Mouse (Mus musculus): ENCODE results near the gene Olfr1424.
"Not testable (repeated sequence)": the region's sequence is repeated elsewhere in the genome, so short reads cannot be mapped to it uniquely, and the experiment has no call there.

Gene Olfr1424

GRCm38 (mm10) chr19:12062582-12062981 lies at the start of gene Olfr1424:
Gene Olfr1424 (minus strand): TSS chr19:12062682.
- in situ Hi-C loops (cut with MboI, MseI), result not testable (repeated sequence)

- in situ Hi-C loops (cut with MboI, MseI), result no loop called here
Observed at GRCm38 (mm10) chr19:12104541-12104940, 42.1 kb upstream of the Olfr1424 start.

- in situ Hi-C loops (cut with MboI, MseI), result no loop called here
Observed at GRCm38 (mm10) chr19:12103234-12103633, 40.8 kb upstream of the Olfr1424 start, which contains the start of gene Olfr1427. Gene Olfr1427 (minus strand): TSS chr19:12103334.

- in situ Hi-C loops (cut with MboI, MseI), result no loop called here
Observed at GRCm38 (mm10) chr19:12091913-12092312, 29.4 kb upstream of the Olfr1424 start, which contains the start of gene Olfr1426. Gene Olfr1426 (minus strand): TSS chr19:12092013.

GRCm38 (mm10) chr19:12077631-12078030 lies 15.1 kb upstream of the Olfr1424 start, which contains the start of gene Olfr1425:
Gene Olfr1425 (minus strand): TSS chr19:12077731.
- in situ Hi-C loops (cut with MboI, MseI), result not testable (repeated sequence)

- in situ Hi-C loops (cut with MboI, MseI), result not testable (repeated sequence)
Observed at GRCm38 (mm10) chr19:12069546-12069945, 7.1 kb upstream of the Olfr1424 start.

GRCm38 (mm10) chr19:12067806-12068205 lies 5.3 kb upstream of the Olfr1424 start:
- in situ Hi-C loops (cut with MboI, MseI), result not testable (repeated sequence)

GRCm38 (mm10) chr19:12043163-12043562 lies 19.3 kb downstream of the Olfr1424 start:
- in situ Hi-C loops (cut with MboI, MseI), result no loop called here

GRCm38 (mm10) chr19:12041217-12041616 lies 21.3 kb downstream of the Olfr1424 start, which contains the start of gene Olfr1423:
Gene Olfr1423 (minus strand): TSS chr19:12041317.
- in situ Hi-C loops (cut with MboI, MseI), result no loop called here

GRCm38 (mm10) chr19:12037727-12038126 lies 24.8 kb downstream of the Olfr1424 start:
- in situ Hi-C loops (cut with MboI, MseI), result loop anchor here in 1 of 2 experiments (10.0 kb wide), 1 partner anchor 383 kb away; no protein-coding TSS in a partner anchor

- in situ Hi-C loops (cut with MboI, MseI), result no loop called here
Observed at GRCm38 (mm10) chr19:12026606-12027005, 35.9 kb downstream of the Olfr1424 start.

GRCm38 (mm10) chr19:12025333-12025732 lies 37.1 kb downstream of the Olfr1424 start:
- in situ Hi-C loops (cut with MboI, MseI), result no loop called here

GRCm38 (mm10) chr19:12024149-12024548 lies 38.3 kb downstream of the Olfr1424 start:
- in situ Hi-C loops (cut with MboI, MseI), result loop anchor here in 1 of 2 experiments (25.0 kb wide), 1 partner anchor 512 kb away; the partner anchor contains the start of gene Ms4a6b

GRCm38 (mm10) chr19:12016192-12016591 lies 46.3 kb downstream of the Olfr1424 start:
- in situ Hi-C loops (cut with MboI, MseI), result loop anchor here (10.0 to 25.0 kb wide), 3 partner anchors 459 to 559 kb away; partner anchors contain the start of gene Ms4a6b (in 1 of the 2)

- in situ Hi-C loops (cut with MboI, MseI), result loop anchor here (10.0 to 25.0 kb wide), 3 partner anchors 459 to 559 kb away; partner anchors contain the start of gene Ms4a6b (in 1 of the 2)
Observed at GRCm38 (mm10) chr19:12015708-12016107, 46.8 kb downstream of the Olfr1424 start.

GRCm38 (mm10) chr19:12013228-12013627 lies 49.3 kb downstream of the Olfr1424 start:
- in situ Hi-C loops (cut with MboI, MseI), result loop anchor here (10.0 to 25.0 kb wide), 3 partner anchors 462 to 562 kb away; partner anchors contain the start of gene Ms4a6b (in 1 of the 2)

- in situ Hi-C loops (cut with MboI, MseI), result loop anchor here (10.0 to 25.0 kb wide), 3 partner anchors 462 to 562 kb away; partner anchors contain the start of gene Ms4a6b (in 1 of the 2)
Observed at GRCm38 (mm10) chr19:12012615-12013014, 49.9 kb downstream of the Olfr1424 start.

GRCm38 (mm10) chr19:12011560-12012556 lies 50.6 kb downstream of the Olfr1424 start:
- in situ Hi-C loops (cut with MboI, MseI), result loop anchor here (10.0 to 25.0 kb wide), 3 partner anchors 463 to 563 kb away; partner anchors contain the start of gene Ms4a6b (in 1 of the 2)

- in situ Hi-C loops (cut with MboI, MseI), result loop anchor here (10.0 to 25.0 kb wide), 3 partner anchors 464 to 564 kb away; partner anchors contain the start of gene Ms4a6b (in 1 of the 2)
Observed at GRCm38 (mm10) chr19:12010916-12011559, 51.4 kb downstream of the Olfr1424 start.

GRCm38 (mm10) chr19:12010281-12010771 lies 52.2 kb downstream of the Olfr1424 start:
- in situ Hi-C loops (cut with MboI, MseI), result loop anchor here (10.0 to 25.0 kb wide), 3 partner anchors 464 to 564 kb away; partner anchors contain the start of gene Ms4a6b (in 1 of the 2)

All from T-helper 17 cell (primary cell).